Mouse (Mus musculus): ENCODE measurements around the gene Cgref1. TPM values are rescaled to one million over a fixed set of nuclear protein-coding genes. Genes with fewer than 3 reads are reported as not detected.

Cgref1 gene
- polyA plus RNA-seq, 1 experiment from 2014 or later: 3.7 TPM

DNA sequence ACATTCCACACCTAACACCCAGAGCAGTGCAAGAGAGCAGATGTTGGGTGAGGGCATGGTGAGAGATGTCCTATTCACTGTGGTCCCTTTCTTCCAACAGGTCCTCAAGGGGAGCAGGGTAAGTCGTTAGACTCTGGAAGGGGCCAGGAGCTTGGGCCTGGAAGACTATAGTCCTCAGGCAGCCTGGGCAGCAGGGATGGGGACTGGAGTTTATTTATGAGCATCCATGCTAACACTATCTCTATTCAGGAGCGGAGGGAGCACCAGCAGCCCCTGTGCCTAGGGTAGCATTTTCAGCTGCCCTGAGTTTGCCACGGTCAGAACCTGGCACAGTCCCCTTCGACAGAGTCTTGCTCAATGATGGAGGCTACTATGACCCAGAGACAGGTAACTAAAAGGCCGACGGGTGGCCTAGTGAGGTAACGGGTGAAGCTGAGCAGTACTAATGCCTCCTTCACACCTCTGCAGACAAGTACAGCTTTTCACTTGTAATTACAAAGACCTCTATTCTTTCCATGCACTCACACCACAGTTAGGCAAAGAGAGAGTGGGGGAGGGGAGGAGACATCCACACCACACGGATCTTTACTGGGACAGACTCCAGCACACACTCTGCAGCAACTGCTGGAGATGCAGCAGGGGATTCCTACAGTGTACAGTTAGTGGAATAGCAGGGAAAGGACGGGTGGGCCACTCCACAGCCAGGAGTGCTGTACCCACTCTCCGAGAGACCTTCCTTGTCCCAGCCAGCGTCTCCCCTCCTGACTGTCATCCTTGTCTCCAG, 25.4 kb downstream of the Cgref1 start:
- WGBS: 66% methylated on average over 11 of the region's 11 CpGs
- Histone ChIP-seq H3K27me3 (ENCODE audit: control insufficient read depth, insufficient read depth, low read length) (no peaks in the 10 kb centered on the region), H3K4me3 (ENCODE audit: low read depth, low read length) (no peak overlapping the region), H3K27ac (replicated peaks; ENCODE audit: low read depth, low read length) (no peak overlapping the region), H3K9me3 (replicated peaks; ENCODE audit: control insufficient read depth, low read length) (no peaks in the 10 kb centered on the region), H3K9ac (replicated peaks; ENCODE audit: low read length) (no peak overlapping the region), H3K4me2 (ENCODE audit: low read depth, low read length) (no peak overlapping the region), H3K4me1 (ENCODE audit: control insufficient read depth, insufficient read depth, low read length) (peaks cover 5% of the 10 kb centered on the region; the same call in 1 of the 2 replicates), H3K36me3 (replicated peaks; ENCODE audit: control insufficient read depth, insufficient read depth, low read depth, low read length) (peaks cover 8% of the 10 kb centered on the region)
- no peak for DNase-seq (ENCODE audit: low spot score)
- ATAC-seq (replicated peaks; ENCODE audit: insufficient number of reproducible peaks, low FRiP score, low TSS enrichment, low read depth): no peak

GRCm38 (mm10) chr5:30918691-30919090, 26.7 kb downstream of the Cgref1 start:
- H3K4me1 ChIP-seq (ENCODE audit: control insufficient read depth, insufficient read depth, low read length): peaks cover 5% of the 10 kb centered on the region; the same call in 1 of the 2 replicates
- 82% methylated on average over 8 of the region's 8 CpGs for WGBS

GRCm38 (mm10) chr5:30917891-30918670, 27.3 kb downstream of the Cgref1 start:
- DNase-seq (ENCODE audit: low spot score) (no peak), ATAC-seq (replicated peaks; ENCODE audit: insufficient number of reproducible peaks, low FRiP score, low TSS enrichment, low read depth) (no peak)
- H3K9me3 ChIP-seq (replicated peaks; ENCODE audit: control insufficient read depth, low read length): no peaks in the 10 kb centered on the region
- peak overlapping the region; percentile 18; the same call in 1 of the 2 replicates for H3K9ac ChIP-seq (replicated peaks; ENCODE audit: low read length)
- H3K27me3 ChIP-seq (ENCODE audit: control insufficient read depth, insufficient read depth, low read length): no peaks in the 10 kb centered on the region
- H3K4me3 ChIP-seq (ENCODE audit: low read depth, low read length): no peak overlapping the region
- H3K4me1 ChIP-seq (ENCODE audit: control insufficient read depth, insufficient read depth, low read length): peaks cover 5% of the 10 kb centered on the region; the same call in 1 of the 2 replicates
- H3K36me3 ChIP-seq (replicated peaks; ENCODE audit: control insufficient read depth, insufficient read depth, low read depth, low read length): peaks cover 8% of the 10 kb centered on the region
- 83% methylated on average over 31 of the region's 31 CpGs for WGBS
- H3K4me2 ChIP-seq (ENCODE audit: low read depth, low read length): no peak overlapping the region
- no peak overlapping the region for H3K27ac ChIP-seq (replicated peaks; ENCODE audit: low read depth, low read length)

More at GRCm38 (mm10) chr5:30918691-30919090, 26.7 kb downstream of the Cgref1 start:
- no peak overlapping the region for H3K27ac ChIP-seq (replicated peaks; ENCODE audit: low read depth, low read length)
- H3K36me3 ChIP-seq (replicated peaks; ENCODE audit: control insufficient read depth, insufficient read depth, low read depth, low read length): peaks cover 8% of the 10 kb centered on the region
- no peak overlapping the region for H3K4me3 ChIP-seq (ENCODE audit: low read depth, low read length)
- H3K27me3 ChIP-seq (ENCODE audit: control insufficient read depth, insufficient read depth, low read length): no peaks in the 10 kb centered on the region
- ATAC-seq (replicated peaks; ENCODE audit: insufficient number of reproducible peaks, low FRiP score, low TSS enrichment, low read depth): no peak
- DNase-seq (ENCODE audit: low spot score): no peak
- H3K9ac ChIP-seq (replicated peaks; ENCODE audit: low read length): peak overlapping the region; percentile 18; the same call in 1 of the 2 replicates
- H3K9me3 ChIP-seq (replicated peaks; ENCODE audit: control insufficient read depth, low read length): no peaks in the 10 kb centered on the region
- H3K4me2 ChIP-seq (ENCODE audit: low read depth, low read length): no peak overlapping the region

- no peak overlapping the region for H3K27ac ChIP-seq (replicated peaks; ENCODE audit: low read depth, low read length)
- no peak for ATAC-seq (replicated peaks; ENCODE audit: insufficient number of reproducible peaks, low FRiP score, low TSS enrichment, low read depth)
- DNase-seq (ENCODE audit: low spot score): no peak
- no peaks in the 10 kb centered on the region for H3K9me3 ChIP-seq (replicated peaks; ENCODE audit: control insufficient read depth, low read length)
- peaks cover 8% of the 10 kb centered on the region for H3K36me3 ChIP-seq (replicated peaks; ENCODE audit: control insufficient read depth, insufficient read depth, low read depth, low read length)
- H3K4me1 ChIP-seq (ENCODE audit: control insufficient read depth, insufficient read depth, low read length): peaks cover 9% of the 10 kb centered on the region; the same call in 1 of the 2 replicates
- no peak overlapping the region for H3K4me3 ChIP-seq (ENCODE audit: low read depth, low read length)
- 88% methylated on average over 11 of the region's 11 CpGs for WGBS
- H3K9ac ChIP-seq (replicated peaks; ENCODE audit: low read length): no peak overlapping the region
- H3K4me2 ChIP-seq (ENCODE audit: low read depth, low read length): no peak overlapping the region
- H3K27me3 ChIP-seq (ENCODE audit: control insufficient read depth, insufficient read depth, low read length): no peaks in the 10 kb centered on the region
Observed at GRCm38 (mm10) chr5:30917348-30917747, 28.0 kb downstream of the Cgref1 start.

DNA sequence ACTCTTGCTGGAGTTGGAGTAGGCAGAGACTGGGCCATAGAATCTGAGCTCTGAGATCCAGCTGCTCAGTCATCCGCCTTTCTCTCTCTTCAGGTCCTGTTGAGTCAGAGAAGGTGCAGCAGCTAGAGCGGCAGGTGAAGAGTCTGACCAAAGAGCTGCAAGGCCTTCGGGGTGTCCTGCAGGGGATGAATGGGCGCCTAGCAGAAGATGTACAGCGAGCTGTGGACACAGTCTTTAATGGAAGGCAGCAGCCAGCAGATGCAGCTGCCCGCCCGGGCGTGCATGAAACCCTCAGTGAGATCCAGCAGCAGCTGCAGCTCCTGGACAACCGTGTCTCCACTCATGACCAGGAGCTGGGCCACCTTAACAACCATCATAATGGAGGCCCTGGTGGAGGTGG, 28.6 kb downstream of the Cgref1 start:
- no peak overlapping the region for H3K27ac ChIP-seq (replicated peaks; ENCODE audit: low read depth, low read length)
- peaks cover 7% of the 10 kb centered on the region; the same call in 1 of the 2 replicates for H3K4me1 ChIP-seq (ENCODE audit: control insufficient read depth, insufficient read depth, low read length)
- H3K4me3 ChIP-seq (ENCODE audit: low read depth, low read length): no peak overlapping the region
- H3K4me2 ChIP-seq (ENCODE audit: low read depth, low read length): no peak overlapping the region
- H3K36me3 ChIP-seq (replicated peaks; ENCODE audit: control insufficient read depth, insufficient read depth, low read depth, low read length): peaks cover 8% of the 10 kb centered on the region
- DNase-seq (ENCODE audit: low spot score) (no peak), ATAC-seq (replicated peaks; ENCODE audit: insufficient number of reproducible peaks, low FRiP score, low TSS enrichment, low read depth) (no peak)
- no peaks in the 10 kb centered on the region for H3K27me3 ChIP-seq (ENCODE audit: control insufficient read depth, insufficient read depth, low read length)
- H3K9ac ChIP-seq (replicated peaks; ENCODE audit: low read length): no peak overlapping the region
- WGBS: 94% methylated on average over 9 of the region's 9 CpGs
- H3K9me3 ChIP-seq (replicated peaks; ENCODE audit: control insufficient read depth, low read length): no peaks in the 10 kb centered on the region

DNA sequence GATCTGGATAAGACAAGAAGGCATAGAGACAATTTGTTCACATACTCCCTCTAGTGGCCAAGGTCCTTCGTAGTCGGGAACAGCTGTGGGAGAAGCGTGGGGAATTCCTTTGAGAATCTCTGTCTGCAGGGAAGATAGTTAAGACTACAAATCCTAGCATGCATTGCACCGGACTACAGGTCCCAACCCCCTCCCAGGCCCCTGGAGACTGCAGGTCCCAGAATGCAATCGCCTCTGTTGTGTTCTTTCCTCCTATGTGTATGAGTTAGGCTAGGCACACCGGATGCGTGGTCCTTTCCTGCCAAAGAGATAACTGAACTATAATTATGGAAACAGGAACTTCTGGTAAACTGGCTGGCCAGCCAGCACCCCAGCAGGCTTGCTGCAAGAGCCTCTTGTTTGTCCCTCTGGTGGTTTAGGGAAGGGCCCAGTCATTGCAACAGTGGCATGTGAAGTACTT, 29.4 kb downstream of the Cgref1 start:
- H3K27ac ChIP-seq (replicated peaks; ENCODE audit: low read depth, low read length): peak overlapping the region; percentile 81; the same call in 1 of the 2 replicates
- ATAC-seq (replicated peaks; ENCODE audit: insufficient number of reproducible peaks, low FRiP score, low TSS enrichment, low read depth) (peak; percentile 40; the same call in 1 of the 2 replicates), DNase-seq (ENCODE audit: low spot score) (peak; percentile 98)
- peak overlapping the region; percentile 89 for H3K4me2 ChIP-seq (ENCODE audit: low read depth, low read length)
- H3K27me3 ChIP-seq (ENCODE audit: control insufficient read depth, insufficient read depth, low read length): no peaks in the 10 kb centered on the region
- peak overlapping the region; percentile 60 for H3K4me3 ChIP-seq (ENCODE audit: low read depth, low read length)
- H3K9me3 ChIP-seq (replicated peaks; ENCODE audit: control insufficient read depth, low read length): no peaks in the 10 kb centered on the region
- H3K4me1 ChIP-seq (ENCODE audit: control insufficient read depth, insufficient read depth, low read length): peaks cover 7% of the 10 kb centered on the region
- 7% methylated on average over 7 of the region's 7 CpGs for WGBS
- H3K36me3 ChIP-seq (replicated peaks; ENCODE audit: control insufficient read depth, insufficient read depth, low read depth, low read length): peaks cover 8% of the 10 kb centered on the region
- no peak overlapping the region; the same call in 1 of the 2 replicates for H3K9ac ChIP-seq (replicated peaks; ENCODE audit: low read length)

GRCm38 (mm10) chr5:30915456-30915855, 29.9 kb downstream of the Cgref1 start:
- Histone ChIP-seq H3K36me3 (replicated peaks; ENCODE audit: control insufficient read depth, insufficient read depth, low read depth, low read length) (peaks cover 8% of the 10 kb centered on the region), H3K27ac (replicated peaks; ENCODE audit: low read depth, low read length) (peak overlapping the region; percentile 81), H3K4me1 (ENCODE audit: control insufficient read depth, insufficient read depth, low read length) (peaks cover 7% of the 10 kb centered on the region), H3K9ac (replicated peaks; ENCODE audit: low read length) (peak overlapping the region; percentile 74), H3K9me3 (replicated peaks; ENCODE audit: control insufficient read depth, low read length) (no peaks in the 10 kb centered on the region), H3K27me3 (ENCODE audit: control insufficient read depth, insufficient read depth, low read length) (no peaks in the 10 kb centered on the region), H3K4me2 (ENCODE audit: low read depth, low read length) (peak overlapping the region; percentile 89), H3K4me3 (ENCODE audit: low read depth, low read length) (peak overlapping the region; percentile 60)
- peak; percentile 22 for ATAC-seq (replicated peaks; ENCODE audit: insufficient number of reproducible peaks, low FRiP score, low TSS enrichment, low read depth)
- no peak for DNase-seq (ENCODE audit: low spot score)
- WGBS: 54% methylated on average over 9 of the region's 9 CpGs
